Mouse (Mus musculus): ENCODE data around the gene Ppm1d. TPM values are rescaled to one million over a fixed set of nuclear protein-coding genes. Genes with fewer than 3 reads are reported as not detected.

Gene Ppm1d
- polyA plus RNA-seq, 1 experiment from 2014 or later, result 13.3 TPM

DNA sequence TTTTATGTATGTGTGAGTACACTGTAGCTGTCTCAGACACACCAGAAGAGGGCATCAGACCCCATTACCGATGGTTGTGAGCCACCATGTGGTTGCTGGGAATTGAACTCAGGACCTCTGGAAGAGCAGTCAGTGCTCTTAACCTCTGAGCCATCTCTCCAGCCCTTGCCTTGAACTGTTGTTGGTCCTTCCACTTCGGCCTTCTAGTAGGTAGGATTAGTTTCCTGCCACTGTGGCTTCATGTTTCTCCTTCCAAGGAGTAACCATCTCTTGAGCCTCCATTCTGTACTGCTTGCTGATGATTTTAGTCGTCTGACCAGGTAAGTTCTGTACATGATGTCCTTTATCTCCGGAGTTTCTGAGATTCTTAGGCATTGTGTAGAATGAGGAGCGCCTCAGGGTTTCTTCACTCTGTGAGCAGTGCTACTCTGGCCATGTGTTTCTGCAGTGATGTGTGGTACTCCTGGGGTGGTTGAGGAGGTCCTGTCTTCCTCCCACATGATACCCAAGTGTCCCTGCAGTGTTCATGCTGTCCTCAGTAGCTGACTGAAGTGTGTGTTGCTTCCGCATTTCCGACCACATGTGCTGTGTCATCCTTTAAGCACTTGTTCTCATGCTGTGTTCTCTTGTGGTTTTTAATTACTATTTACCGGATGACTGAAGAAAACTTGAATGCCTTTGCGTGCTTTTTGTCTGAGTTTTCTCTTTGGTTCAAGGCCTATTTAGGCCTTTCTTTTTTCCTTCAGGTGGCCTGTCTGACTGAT lies 12.7 kb downstream of the Ppm1d start:
- H3K27me3 ChIP-seq (replicated peaks; ENCODE audit: insufficient read depth, low read length), result no peaks in the 10 kb centered on the region
- H3K4me3 ChIP-seq (ENCODE audit: low read depth, low read length), result no peak overlapping the region
- no peaks in the 10 kb centered on the region for H3K4me1 ChIP-seq (ENCODE audit: insufficient read depth, low read depth, low read length)
- H3K36me3 ChIP-seq (ENCODE audit: insufficient read depth, low read length), result no peaks in the 10 kb centered on the region
- TF ChIP-seq EP300 (IDR thresholded peaks at IDR 0.05) (no peak), CTCF (IDR thresholded peaks at IDR 0.05) (no peak)
- no peak for ATAC-seq
- H3K4me2 ChIP-seq (replicated peaks; ENCODE audit: low read depth, low read length), result no peak overlapping the region
- H3K27ac ChIP-seq (ENCODE audit: low read length), result no peak overlapping the region
- DNase-seq (ENCODE audit: low spot score), result no peak
- H3K9me3 ChIP-seq (ENCODE audit: low read length), result no peaks in the 10 kb centered on the region
- 82% methylated on average over 9 of the region's 9 CpGs for WGBS
- H3K9ac ChIP-seq (replicated peaks; ENCODE audit: low read depth), result no peak overlapping the region

- Histone ChIP-seq H3K36me3 (ENCODE audit: insufficient read depth, low read length) (peaks cover under 1% of the 10 kb centered on the region; the same call in 1 of the 2 replicates), H3K4me1 (ENCODE audit: insufficient read depth, low read depth, low read length) (no peaks in the 10 kb centered on the region)
- 92% methylated on average over 3 of the region's 3 CpGs for WGBS
These were observed 17.7 kb downstream of the Ppm1d start for GRCm38 (mm10) chr11:85328717-85329116.

DNA sequence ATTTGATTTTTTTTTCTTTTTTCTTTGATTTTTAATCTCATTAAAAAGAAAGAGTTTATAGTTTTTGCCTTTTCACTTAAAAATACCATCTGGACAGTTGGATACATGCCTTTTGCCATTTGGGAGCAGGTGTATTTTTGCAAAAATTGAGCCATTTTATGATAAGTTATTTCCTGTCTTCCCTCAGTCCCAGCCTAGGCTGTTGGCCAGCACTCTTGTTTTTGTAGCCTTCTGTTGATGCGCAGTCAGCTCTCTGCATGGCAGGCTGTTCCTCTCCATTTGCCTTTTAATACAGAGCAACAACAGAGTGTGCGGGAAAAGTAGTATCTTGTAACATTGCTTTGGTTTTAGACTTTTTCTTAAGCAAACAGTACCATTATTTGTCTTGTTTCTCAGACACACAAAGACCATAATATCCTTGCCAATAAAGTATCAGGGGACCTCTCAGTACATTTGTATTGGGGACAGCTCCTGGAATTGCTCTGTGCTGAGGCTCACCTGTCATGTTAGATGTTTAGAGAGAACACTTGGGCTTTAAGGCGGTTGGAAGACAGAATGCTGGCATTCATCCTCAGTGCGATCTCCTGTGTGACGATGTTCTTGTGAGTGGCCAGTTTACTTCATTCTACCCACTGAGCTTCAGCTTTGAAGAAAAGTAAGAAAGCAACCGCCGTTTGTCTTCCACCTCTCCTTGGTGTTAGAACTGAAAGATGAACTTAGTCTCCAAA lies 18.3 kb downstream of the Ppm1d start:
- WGBS, result 88% methylated on average over 7 of the region's 7 CpGs
- no peak overlapping the region for H3K27ac ChIP-seq (ENCODE audit: low read length)
- TF ChIP-seq CTCF (IDR thresholded peaks at IDR 0.05), result no peak
- TF ChIP-seq EP300 (IDR thresholded peaks at IDR 0.05), result no peak
- no peak for ATAC-seq
- H3K4me2 ChIP-seq (replicated peaks; ENCODE audit: low read depth, low read length), result no peak overlapping the region
- no peak overlapping the region for H3K9ac ChIP-seq (replicated peaks; ENCODE audit: low read depth)
- no peak for DNase-seq (ENCODE audit: low spot score)
- no peaks in the 10 kb centered on the region for H3K9me3 ChIP-seq (ENCODE audit: low read length)
- H3K4me1 ChIP-seq (ENCODE audit: insufficient read depth, low read depth, low read length), result no peaks in the 10 kb centered on the region
- H3K27me3 ChIP-seq (replicated peaks; ENCODE audit: insufficient read depth, low read length), result no peaks in the 10 kb centered on the region
- peaks cover 6% of the 10 kb centered on the region; the same call in 1 of the 2 replicates for H3K36me3 ChIP-seq (ENCODE audit: insufficient read depth, low read length)
- H3K4me3 ChIP-seq (ENCODE audit: low read depth, low read length), result no peak overlapping the region

More at GRCm38 (mm10) chr11:85328717-85329116, 17.7 kb downstream of the Ppm1d start:
- H3K27ac ChIP-seq (ENCODE audit: low read length), result no peak overlapping the region
- no peaks in the 10 kb centered on the region for H3K9me3 ChIP-seq (ENCODE audit: low read length)
- no peaks in the 10 kb centered on the region for H3K27me3 ChIP-seq (replicated peaks; ENCODE audit: insufficient read depth, low read length)
- H3K4me3 ChIP-seq (ENCODE audit: low read depth, low read length), result no peak overlapping the region
- no peak overlapping the region for H3K4me2 ChIP-seq (replicated peaks; ENCODE audit: low read depth, low read length)
- TF ChIP-seq CTCF (IDR thresholded peaks at IDR 0.05), result 0 out of 2 replicates have a peak, but pooled peaks have one; percentile 2
- no peak for TF ChIP-seq EP300 (IDR thresholded peaks at IDR 0.05)
- H3K9ac ChIP-seq (replicated peaks; ENCODE audit: low read depth), result no peak overlapping the region
- ATAC-seq, result no peak
- DNase-seq (ENCODE audit: low spot score), result no peak

DNA sequence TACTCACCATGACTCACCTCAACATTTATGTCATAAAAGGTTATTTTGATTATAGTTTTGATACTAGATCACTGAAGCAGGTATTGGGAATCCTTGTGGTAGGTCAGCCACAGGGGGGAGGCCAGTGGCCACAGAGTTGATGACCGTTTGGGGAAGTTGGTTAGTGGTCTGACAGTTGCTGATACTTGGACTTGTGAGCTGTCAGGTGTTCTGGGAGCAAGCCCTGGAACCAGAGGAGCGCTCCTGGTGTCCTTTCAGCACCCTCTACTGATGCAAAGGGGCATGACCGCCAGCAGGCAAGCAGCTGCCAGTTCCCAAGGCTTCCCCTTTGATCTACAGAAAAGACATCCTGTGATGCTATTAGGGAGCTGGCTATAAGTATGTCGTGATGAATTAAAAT lies 23.7 kb downstream of the Ppm1d start:
- Histone ChIP-seq H3K4me2 (replicated peaks; ENCODE audit: low read depth, low read length) (no peak overlapping the region), H3K27me3 (replicated peaks; ENCODE audit: insufficient read depth, low read length) (no peaks in the 10 kb centered on the region), H3K27ac (ENCODE audit: low read length) (no peak overlapping the region), H3K36me3 (ENCODE audit: insufficient read depth, low read length) (peaks cover 24% of the 10 kb centered on the region), H3K4me1 (ENCODE audit: insufficient read depth, low read depth, low read length) (no peaks in the 10 kb centered on the region), H3K9ac (replicated peaks; ENCODE audit: low read depth) (no peak overlapping the region), H3K4me3 (ENCODE audit: low read depth, low read length) (no peak overlapping the region), H3K9me3 (ENCODE audit: low read length) (no peaks in the 10 kb centered on the region)
- peak; percentile 52 for DNase-seq (ENCODE audit: low spot score)
- ATAC-seq, result peak; percentile 38; the same call in 1 of the 2 replicates
- 39% methylated on average over 4 of the region's 4 CpGs for WGBS
- TF ChIP-seq CTCF (IDR thresholded peaks at IDR 0.05) (peak; percentile 73), EP300 (IDR thresholded peaks at IDR 0.05) (no peak)

- no peaks in the 10 kb centered on the region for H3K27me3 ChIP-seq (replicated peaks; ENCODE audit: insufficient read depth, low read length)
- TF ChIP-seq EP300 (IDR thresholded peaks at IDR 0.05), result no peak
- no peak for TF ChIP-seq CTCF (IDR thresholded peaks at IDR 0.05)
- no peak overlapping the region for H3K9ac ChIP-seq (replicated peaks; ENCODE audit: low read depth)
- H3K4me3 ChIP-seq (ENCODE audit: low read depth, low read length), result no peak overlapping the region
- no peaks in the 10 kb centered on the region for H3K4me1 ChIP-seq (ENCODE audit: insufficient read depth, low read depth, low read length)
- ATAC-seq (no peak), DNase-seq (ENCODE audit: low spot score) (no peak)
- H3K9me3 ChIP-seq (ENCODE audit: low read length), result no peaks in the 10 kb centered on the region
- WGBS, result 95% methylated on average over 6 of the region's 6 CpGs
- peaks cover 41% of the 10 kb centered on the region for H3K36me3 ChIP-seq (ENCODE audit: insufficient read depth, low read length)
- no peak overlapping the region for H3K4me2 ChIP-seq (replicated peaks; ENCODE audit: low read depth, low read length)
- H3K27ac ChIP-seq (ENCODE audit: low read length), result no peak overlapping the region
These were observed 28.3 kb downstream of the Ppm1d start for GRCm38 (mm10) chr11:85339173-85339831.

GRCm38 (mm10) chr11:85340070-85340616 lies 29.1 kb downstream of the Ppm1d start:
- H3K27ac ChIP-seq (ENCODE audit: low read length), result no peak overlapping the region
- H3K4me1 ChIP-seq (ENCODE audit: insufficient read depth, low read depth, low read length), result no peaks in the 10 kb centered on the region
- WGBS, result 75% methylated on average over 7 of the region's 7 CpGs
- no peak overlapping the region for H3K4me3 ChIP-seq (ENCODE audit: low read depth, low read length)
- peaks cover 41% of the 10 kb centered on the region for H3K36me3 ChIP-seq (ENCODE audit: insufficient read depth, low read length)
- no peak overlapping the region for H3K4me2 ChIP-seq (replicated peaks; ENCODE audit: low read depth, low read length)
- ATAC-seq (no peak), DNase-seq (ENCODE audit: low spot score) (no peak)
- no peak overlapping the region for H3K9ac ChIP-seq (replicated peaks; ENCODE audit: low read depth)
- H3K27me3 ChIP-seq (replicated peaks; ENCODE audit: insufficient read depth, low read length), result no peaks in the 10 kb centered on the region
- TF ChIP-seq CTCF (IDR thresholded peaks at IDR 0.05) (no peak), EP300 (IDR thresholded peaks at IDR 0.05) (no peak)
- H3K9me3 ChIP-seq (ENCODE audit: low read length), result no peaks in the 10 kb centered on the region
